Mouse (Mus musculus): ENCODE data around the gene Crisp1. TPM values are rescaled to one million over a fixed set of nuclear protein-coding genes. Genes with fewer than 3 reads are reported as not detected.

Crisp1 gene
- polyA plus RNA-seq, 1 experiment, result not detected

DNA sequence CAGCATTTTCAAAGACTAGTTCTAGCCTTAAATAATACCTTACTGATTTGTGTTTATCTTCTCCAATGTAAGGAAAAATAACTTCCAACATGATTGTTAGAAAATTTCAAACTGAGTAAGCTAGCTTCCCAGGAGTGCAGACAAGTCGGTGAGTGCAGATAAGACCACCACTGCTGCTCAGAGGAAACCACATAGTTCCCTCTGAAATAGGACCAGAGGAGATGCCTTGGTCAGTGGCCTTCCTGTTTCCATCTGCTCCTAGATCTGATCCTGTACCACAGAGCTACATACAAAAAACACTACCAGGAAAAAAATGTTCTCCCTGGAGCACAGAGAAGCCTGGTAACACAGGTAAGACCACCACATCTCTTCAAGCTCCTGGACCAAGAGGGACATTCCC, 66.5 kb downstream of the Crisp1 start:
- Histone ChIP-seq H3ac (ENCODE audit: control insufficient read depth, insufficient read length, low read depth) (no peak overlapping the region), H3K79me3 (ENCODE audit: low read depth) (no peaks in the 10 kb centered on the region), H3K4me3 (ENCODE audit: insufficient read depth, poor library complexity, severe bottlenecking) (no peak overlapping the region), H3K27me3 (ENCODE audit: control insufficient read depth, insufficient read depth, insufficient read length) (no peaks in the 10 kb centered on the region), H3K36me3 (ENCODE audit: control insufficient read depth, insufficient read depth) (no peaks in the 10 kb centered on the region), H3K79me2 (ENCODE audit: control insufficient read depth, insufficient read depth) (no peaks in the 10 kb centered on the region)
- TF ChIP-seq CTCF (IDR thresholded peaks at IDR 0.05; ENCODE audit: control insufficient read depth, insufficient read depth, insufficient read length) (no peak), MYOD1 (IDR thresholded peaks at IDR 0.05; ENCODE audit: control insufficient read depth, insufficient read length, low read depth) (no peak), MYOG (IDR thresholded peaks at IDR 0.05; ENCODE audit: control insufficient read depth, extremely low read depth, insufficient read length) (no peak)

Other genes with a start within 250 kb of the Crisp1 start
- gene AC192777.2, start 223.8 kb downstream of the Crisp1 start, polyA plus RNA-seq (2012; fragmentation: generic; extraction: Trizol), result not detected
- gene Pgk2, start 110.6 kb downstream of the Crisp1 start, polyA plus RNA-seq (2012; fragmentation: generic; extraction: Trizol), result not detected
- not detected for gene Crisp3, start 76.9 kb downstream of the Crisp1 start, polyA plus RNA-seq (2012; fragmentation: generic; extraction: Trizol)
- gene Esp8, start 200.8 kb upstream of the Crisp1 start, polyA plus RNA-seq (2012; fragmentation: generic; extraction: Trizol), result not detected
- not detected for gene Esp6, start 242.3 kb upstream of the Crisp1 start, polyA plus RNA-seq (2012; fragmentation: generic; extraction: Trizol)